Mouse (Mus musculus) neural tube, embryonic 15.5 days (tissue): Measurements from ENCODE around the gene Idua. TPM values are rescaled to one million over a fixed set of nuclear protein-coding genes. Genes with fewer than 3 reads are reported as not detected.

Source experiments
- ATAC-seq: fragments of 200-750 bp; cut with Nextera tagmentation; 2 replicates; pipeline ENCODE4 v1.8.0; 2017; ENCODE audit warnings: mild to moderate bottlenecking, moderate TSS enrichment, moderate library complexity; ENCODE audit not compliant: low FRiP score
- H3K27ac ChIP-seq: fragments of 300-500 bp; sonication (generic); replicated peaks from 2 replicates; pipeline ENCODE4 v1.5.1; 2015; ENCODE audit warnings: mild to moderate bottlenecking, inconsistent platforms
- H3K27me3 ChIP-seq: fragments of 300-500 bp; sonication (generic); replicated peaks from 2 replicates; pipeline ENCODE4 v1.6.1; 2015; ENCODE audit warnings: inconsistent platforms
- H3K36me3 ChIP-seq: fragments of 300-500 bp; sonication (generic); 2 replicates; pipeline ENCODE4 v1.6.1; 2015; ENCODE audit warnings: inconsistent platforms
- H3K4me1 ChIP-seq: fragments of 300-500 bp; sonication (generic); 2 replicates; pipeline ENCODE4 v1.6.1; 2015; ENCODE audit warnings: inconsistent platforms
- H3K4me2 ChIP-seq: fragments of 300-500 bp; sonication (generic); 2 replicates; pipeline ENCODE4 v1.6.1; 2015; ENCODE audit warnings: inconsistent platforms, mild to moderate bottlenecking, moderate library complexity
- H3K4me3 ChIP-seq: fragments of 300-500 bp; sonication (generic); replicated peaks from 2 replicates; pipeline ENCODE4 v1.5.1; 2015; ENCODE audit warnings: mild to moderate bottlenecking, inconsistent platforms
- H3K9ac ChIP-seq: fragments of 300-500 bp; sonication (generic); replicated peaks from 2 replicates; pipeline ENCODE4 v1.6.1; 2015; ENCODE audit warnings: mild to moderate bottlenecking, inconsistent platforms
- H3K9me3 ChIP-seq: fragments of 300-500 bp; sonication (generic); replicated peaks from 2 replicates; pipeline ENCODE4 v1.6.1; 2016; ENCODE audit warnings: inconsistent platforms
- WGBS: fragments of 180-500 bp; shearing (Covaris S2); methylation state at CpG from one replicate; pipeline ENCODE4 v1.1.7; 2015; ENCODE audit warnings: mixed read lengths; 5-methylcytosine and 5-hydroxymethylcytosine counted together
- polyA plus RNA-seq: library from polyadenylated mRNA; unstranded; fragments of >200 nt; fragmentation: Nextera tagmentation; extraction: Ambion mirVana; gene quantifications from 2 replicates; pipeline ENCODE4 v1.2.1, GENCODE M21; 2015

Idua gene
- polyA plus RNA-seq, 1 experiment from 2014 or later: 11.4 TPM

DNA sequence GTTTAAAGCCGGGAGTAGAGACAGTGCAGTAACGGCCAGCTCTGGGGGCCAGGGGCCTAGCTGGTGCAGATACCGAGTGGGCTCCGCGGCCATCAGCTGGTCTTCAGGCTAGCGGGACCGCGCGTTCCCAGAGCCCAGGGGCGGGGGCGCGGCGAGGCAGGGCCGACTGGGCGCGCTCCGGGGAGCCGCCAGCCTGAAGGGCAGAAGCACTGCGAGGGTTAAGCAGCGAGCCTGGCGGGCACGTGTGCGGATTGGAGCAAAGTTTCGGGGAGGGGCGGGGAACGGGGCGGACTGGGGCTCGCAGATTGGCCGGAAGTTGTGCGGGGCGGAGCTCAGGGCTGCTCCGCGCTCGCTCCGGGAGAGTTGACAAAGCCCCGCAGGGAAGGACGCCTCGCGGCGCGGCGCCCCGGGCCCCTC lies 33.7 kb downstream of the Idua start:
- Histone ChIP-seq H3K9ac (peak overlapping the region; percentile 47), H3K27me3 (peaks cover 18% of the 10 kb centered on the region), H3K27ac (no peak overlapping the region), H3K4me2 (peak overlapping the region; percentile 98), H3K4me1 (peaks cover 44% of the 10 kb centered on the region), H3K9me3 (no peaks in the 10 kb centered on the region), H3K4me3 (peak overlapping the region; percentile 69), H3K36me3 (no peaks in the 10 kb centered on the region)
- 1% methylated on average over 42 of the region's 43 CpGs for WGBS
- peak; percentile 93 for ATAC-seq

DNA sequence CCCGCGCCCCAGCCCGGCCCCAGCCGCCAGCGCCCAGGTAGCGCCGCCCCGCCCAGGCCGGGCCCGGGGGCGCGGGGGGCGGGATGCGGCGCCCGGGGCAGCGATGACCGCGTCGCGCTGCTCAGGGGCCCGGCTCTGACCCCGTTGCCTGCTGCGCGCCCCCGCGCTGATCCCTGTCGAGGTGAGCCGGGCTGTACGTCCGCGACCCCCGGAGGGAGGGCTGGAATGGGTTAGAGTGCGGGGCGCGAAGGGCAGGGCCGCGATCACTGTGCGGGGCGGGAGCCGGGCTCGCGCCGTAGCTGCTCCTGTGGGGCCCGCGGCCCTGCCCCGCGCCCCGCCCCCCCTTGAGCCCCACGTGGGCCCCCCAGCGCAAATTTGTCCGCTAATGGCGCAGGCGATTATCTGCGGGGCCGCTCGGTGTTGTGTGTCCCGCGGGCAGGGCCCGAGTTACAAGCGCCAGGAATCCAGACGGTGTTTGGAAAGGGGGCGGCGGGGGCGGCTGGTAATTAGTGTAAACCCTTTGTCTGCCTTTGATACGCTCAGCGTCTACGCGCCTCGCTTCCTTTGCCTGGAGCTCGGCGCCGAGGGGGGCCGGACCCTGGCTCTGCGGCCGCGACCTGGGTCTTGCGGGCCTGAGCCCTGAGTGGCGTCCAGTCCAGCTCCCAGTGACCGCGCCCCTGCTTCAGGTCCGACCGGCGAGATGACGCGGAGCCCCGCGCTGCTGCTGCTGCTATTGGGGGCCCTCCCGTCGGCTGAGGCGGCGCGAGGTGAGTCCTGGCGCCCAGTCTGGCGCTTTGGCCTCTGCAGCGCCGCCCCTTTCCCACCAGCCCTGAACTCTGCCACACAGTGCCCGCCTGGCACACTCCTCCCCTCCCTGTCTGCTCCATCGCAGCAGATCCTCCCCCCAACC lies 34.5 kb downstream of the Idua start:
- 1% methylated on average over 79 of the region's 99 CpGs for WGBS
- Histone ChIP-seq H3K9me3 (no peaks in the 10 kb centered on the region), H3K4me2 (peak overlapping the region; percentile 98), H3K4me1 (peaks cover 44% of the 10 kb centered on the region), H3K36me3 (no peaks in the 10 kb centered on the region), H3K27me3 (peaks cover 18% of the 10 kb centered on the region), H3K27ac (0 out of 2 replicates have a peak overlapping the region, but pooled peaks have one; percentile 18), H3K4me3 (peak overlapping the region; percentile 69), H3K9ac (peak overlapping the region; percentile 47)
- ATAC-seq: peak; percentile 43

DNA sequence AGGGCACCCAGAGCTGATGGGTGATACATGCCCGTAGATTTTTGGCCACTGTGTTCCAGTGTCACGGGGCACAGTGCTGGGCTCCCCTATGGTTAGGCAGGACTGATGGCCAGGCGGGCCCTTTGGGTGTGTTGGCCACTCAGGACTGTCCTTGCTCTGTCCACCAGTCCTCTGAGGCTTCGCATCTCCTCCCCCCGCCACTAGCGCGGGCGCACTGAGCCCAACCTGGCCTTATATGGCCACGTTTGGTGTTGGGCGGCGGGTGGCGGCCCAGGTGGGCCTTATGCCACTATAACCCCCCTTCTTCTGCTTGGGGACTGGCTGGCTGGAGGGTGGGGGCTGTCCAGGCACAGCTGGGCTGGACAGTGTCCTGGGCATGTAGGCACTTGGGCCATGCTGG lies 35.7 kb downstream of the Idua start:
- Histone ChIP-seq H3K4me1 (peaks cover 44% of the 10 kb centered on the region), H3K27ac (no peak overlapping the region), H3K4me2 (peak overlapping the region; percentile 98), H3K4me3 (0 out of 2 replicates have a peak overlapping the region, but pooled peaks have one; percentile 69), H3K9ac (no peak overlapping the region), H3K27me3 (peaks cover 18% of the 10 kb centered on the region), H3K9me3 (no peaks in the 10 kb centered on the region), H3K36me3 (no peaks in the 10 kb centered on the region)
- ATAC-seq: no peak
- 96% methylated on average over 12 of the region's 12 CpGs for WGBS

DNA sequence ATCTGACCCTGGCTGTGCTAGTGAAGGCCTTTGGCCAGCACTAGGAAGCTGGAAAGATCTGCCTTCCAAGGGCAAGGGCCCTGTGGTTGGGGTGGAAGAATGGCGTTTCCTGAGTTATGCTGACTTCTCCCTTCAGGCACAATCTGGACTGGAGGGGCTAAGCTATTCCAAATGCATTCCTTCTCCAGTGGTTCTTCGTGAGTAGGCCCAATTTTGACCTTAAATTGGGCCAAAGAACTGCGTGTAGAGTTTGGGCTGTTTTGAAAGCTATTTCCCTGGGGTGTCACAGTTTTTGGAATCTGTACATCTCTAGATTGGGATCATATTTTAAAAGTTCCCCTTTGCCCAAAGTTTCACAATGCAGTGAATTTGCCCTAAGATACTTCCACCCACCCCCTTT lies 36.4 kb downstream of the Idua start:
- no peak for ATAC-seq
- 86% methylated on average over 3 of the region's 3 CpGs for WGBS
- Histone ChIP-seq H3K9ac (no peak overlapping the region), H3K4me2 (peak overlapping the region; percentile 11; the same call in 1 of the 2 replicates), H3K4me1 (peaks cover 44% of the 10 kb centered on the region), H3K9me3 (no peaks in the 10 kb centered on the region), H3K36me3 (no peaks in the 10 kb centered on the region), H3K27me3 (peaks cover 18% of the 10 kb centered on the region), H3K4me3 (no peak overlapping the region), H3K27ac (peak overlapping the region; percentile 72; the same call in 1 of the 2 replicates)

DNA sequence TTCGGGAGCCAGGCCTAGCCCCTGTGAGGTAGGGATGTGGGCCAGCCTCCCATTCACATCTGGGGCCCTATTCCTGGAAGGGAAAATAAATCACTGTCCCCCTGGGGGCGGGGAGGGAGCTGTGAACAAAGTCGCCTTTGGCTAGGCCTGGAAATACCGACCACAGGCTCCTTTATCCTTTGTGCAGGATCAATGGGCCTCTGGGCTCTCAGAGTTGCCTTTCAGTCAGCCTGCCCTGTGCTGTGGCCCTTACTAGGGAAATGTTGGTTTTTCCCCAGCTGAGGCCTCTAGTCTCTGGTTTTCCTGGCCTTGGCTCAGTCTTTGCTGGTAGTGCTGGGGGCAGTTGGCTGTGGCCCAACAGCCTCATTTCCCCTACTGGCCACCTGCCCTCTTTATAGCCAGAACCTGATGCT lies 37.2 kb downstream of the Idua start:
- Histone ChIP-seq H3K9me3 (no peaks in the 10 kb centered on the region), H3K27me3 (peaks cover 18% of the 10 kb centered on the region), H3K4me3 (no peak overlapping the region), H3K4me1 (peaks cover 44% of the 10 kb centered on the region), H3K27ac (peak overlapping the region; percentile 73), H3K4me2 (no peak overlapping the region), H3K36me3 (no peaks in the 10 kb centered on the region), H3K9ac (no peak overlapping the region)
- 23% methylated on average over 4 of the region's 4 CpGs for WGBS
- peak; percentile 18 for ATAC-seq

DNA sequence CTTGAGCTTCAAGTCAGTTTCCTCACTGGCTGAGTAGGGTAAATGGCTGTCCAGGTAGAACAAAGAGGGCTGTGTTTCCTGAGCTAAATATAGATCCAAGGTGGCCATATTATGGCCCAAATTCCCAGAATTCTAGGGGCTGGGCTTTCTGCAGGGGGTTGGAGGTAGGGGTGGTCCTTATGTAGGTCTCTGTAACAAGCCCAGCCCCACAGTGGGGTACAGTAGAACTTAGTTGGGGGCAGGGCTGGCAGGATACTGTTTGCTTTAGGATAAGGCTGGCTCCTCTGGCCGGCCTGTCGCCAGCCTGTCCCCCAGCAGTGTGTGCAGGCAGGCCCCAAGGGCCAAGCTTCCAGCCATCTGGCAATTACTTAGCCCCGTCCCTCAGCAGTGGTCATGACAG lies 40.2 kb downstream of the Idua start:
- Histone ChIP-seq H3K27ac (no peak overlapping the region), H3K4me2 (no peak overlapping the region), H3K9me3 (no peaks in the 10 kb centered on the region), H3K9ac (no peak overlapping the region), H3K27me3 (no peaks in the 10 kb centered on the region; the same call in 1 of the 2 replicates), H3K36me3 (no peaks in the 10 kb centered on the region), H3K4me1 (peaks cover 27% of the 10 kb centered on the region), H3K4me3 (no peak overlapping the region)
- no peak for ATAC-seq
- WGBS: 68% methylated on average over 3 of the region's 3 CpGs

DNA sequence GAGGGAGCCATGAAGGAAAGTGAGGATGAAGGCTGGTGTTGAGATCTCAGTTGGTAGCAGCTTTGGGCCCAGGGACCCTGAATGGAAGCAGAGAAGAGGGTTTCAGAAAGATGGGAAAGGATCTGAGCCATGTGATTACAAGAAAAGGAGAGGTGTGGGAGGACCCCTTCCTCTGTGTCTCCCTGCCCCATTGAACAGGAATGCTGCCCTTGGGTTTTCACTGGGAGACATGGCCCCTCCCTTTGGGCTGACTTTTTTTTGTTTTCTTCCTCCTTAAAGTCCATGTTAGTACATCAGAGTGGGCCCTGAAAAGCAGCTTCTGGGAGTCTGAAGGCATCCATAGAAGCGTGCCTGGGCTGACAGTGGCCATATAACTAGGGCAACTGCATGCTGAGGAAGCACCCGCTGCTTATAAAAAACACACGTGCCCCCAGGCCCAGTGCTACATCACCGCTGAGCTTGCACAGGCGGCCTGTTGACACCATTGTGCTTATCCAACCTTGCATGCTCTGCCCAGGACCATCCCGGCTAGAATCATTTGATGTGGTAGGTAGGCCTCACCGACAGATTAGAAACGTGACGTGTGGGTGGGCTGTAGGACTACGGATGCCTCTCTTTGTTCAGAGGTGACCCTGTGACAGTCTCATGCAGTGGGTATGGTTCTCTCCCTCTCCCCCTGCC lies 41.4 kb downstream of the Idua start:
- Histone ChIP-seq H3K9ac (no peak overlapping the region), H3K36me3 (no peaks in the 10 kb centered on the region), H3K9me3 (no peaks in the 10 kb centered on the region), H3K4me2 (no peak overlapping the region), H3K4me1 (peaks cover 17% of the 10 kb centered on the region), H3K27ac (no peak overlapping the region), H3K4me3 (no peak overlapping the region), H3K27me3 (no peaks in the 10 kb centered on the region)
- ATAC-seq: no peak
- 69% methylated on average over 10 of the region's 10 CpGs for WGBS

DNA sequence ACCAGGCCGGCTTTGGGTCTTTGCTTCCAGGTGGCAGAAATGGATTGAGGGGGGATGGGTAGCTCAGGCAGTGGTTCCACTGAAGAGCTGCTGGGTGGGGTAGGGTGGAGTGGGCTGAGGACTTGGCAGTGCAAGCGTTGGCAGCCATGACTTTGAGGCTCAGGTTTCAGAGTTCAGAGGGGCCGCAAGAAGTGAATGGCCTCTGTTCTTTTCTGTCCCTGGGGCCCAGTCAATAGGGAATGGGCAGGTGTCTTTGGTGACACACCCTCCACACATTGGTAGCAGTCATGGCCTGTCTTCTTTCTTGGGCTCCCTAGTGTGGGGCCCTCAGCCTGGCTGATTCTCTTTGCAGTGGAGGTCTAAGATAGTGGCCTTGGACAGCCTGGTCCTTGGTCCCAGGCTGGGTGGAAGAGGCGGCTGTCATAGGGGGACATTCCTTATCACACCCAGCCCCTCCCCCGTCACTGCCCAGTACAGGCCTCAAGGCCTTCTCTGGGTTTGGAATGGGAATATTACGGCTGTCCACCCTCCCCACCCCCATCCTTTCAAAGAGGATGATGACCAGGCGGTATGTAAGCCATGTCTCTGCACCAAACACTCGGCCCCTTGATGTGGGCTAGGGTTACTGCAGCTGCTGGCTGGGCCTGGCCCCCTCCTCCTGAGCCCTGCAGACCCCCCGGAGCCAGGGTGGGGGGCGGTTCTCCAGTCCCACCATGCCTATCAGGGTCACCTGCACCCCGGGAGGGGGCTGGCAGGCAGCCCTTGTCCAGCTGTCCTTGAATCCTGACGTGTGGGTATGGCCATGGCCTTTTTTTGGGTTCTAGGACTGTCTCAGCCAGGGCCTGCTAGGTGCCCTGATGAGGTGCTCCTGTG lies 43.9 kb downstream of the Idua start:
- Histone ChIP-seq H3K9ac (no peak overlapping the region), H3K9me3 (no peaks in the 10 kb centered on the region), H3K27ac (no peak overlapping the region), H3K4me2 (no peak overlapping the region), H3K36me3 (no peaks in the 10 kb centered on the region), H3K27me3 (no peaks in the 10 kb centered on the region), H3K4me1 (no peaks in the 10 kb centered on the region), H3K4me3 (no peak overlapping the region)
- WGBS: 80% methylated on average over 12 of the region's 12 CpGs
- no peak for ATAC-seq

DNA sequence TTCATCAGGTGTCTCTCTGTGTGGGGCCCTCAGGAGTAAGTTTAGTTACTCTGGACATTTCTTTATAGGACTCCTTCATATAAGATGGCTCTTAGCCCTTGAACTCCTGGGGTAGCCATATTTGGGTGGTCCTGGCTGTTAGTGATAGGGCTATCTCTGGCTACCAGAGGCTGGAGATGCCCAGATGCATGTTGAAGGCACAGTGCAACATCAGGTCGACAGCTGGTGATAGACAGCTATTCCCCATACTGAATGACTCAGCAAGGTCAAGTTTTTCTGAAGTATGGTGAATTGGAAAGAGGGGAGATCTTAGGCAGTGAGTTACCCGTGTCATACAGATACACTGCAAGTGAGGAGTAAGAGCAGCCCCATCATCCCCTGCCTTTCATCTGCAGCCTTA lies 47.6 kb downstream of the Idua start:
- no peak for ATAC-seq
- H3K4me3 ChIP-seq: no peak overlapping the region
- H3K4me2 ChIP-seq: no peak overlapping the region
- no peaks in the 10 kb centered on the region for H3K4me1 ChIP-seq
- no peak overlapping the region for H3K9ac ChIP-seq
- no peak overlapping the region for H3K27ac ChIP-seq
- H3K9me3 ChIP-seq: no peaks in the 10 kb centered on the region
- 85% methylated on average over 2 of the region's 2 CpGs for WGBS
- no peaks in the 10 kb centered on the region for H3K27me3 ChIP-seq
- no peaks in the 10 kb centered on the region for H3K36me3 ChIP-seq

DNA sequence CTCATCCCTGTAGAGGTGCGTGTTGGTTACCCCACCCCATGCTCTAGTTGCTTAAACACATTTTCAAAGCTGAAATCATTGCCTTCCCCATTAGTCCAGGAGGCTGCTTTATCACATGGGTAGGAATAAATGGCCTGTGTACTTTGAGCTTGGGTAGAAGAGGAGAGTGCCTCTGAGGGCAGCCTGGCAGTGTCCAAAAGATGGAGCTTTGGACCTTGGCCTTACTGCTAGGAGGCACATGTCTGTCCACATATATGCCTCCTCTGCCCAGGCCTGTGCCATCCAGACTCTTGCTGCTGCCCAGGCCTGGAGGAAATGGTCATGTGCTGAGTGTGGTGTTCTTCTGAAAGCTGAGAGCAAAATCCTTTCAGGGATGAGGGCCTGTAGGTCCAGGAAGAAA lies 48.3 kb downstream of the Idua start:
- no peak for ATAC-seq
- Histone ChIP-seq H3K9me3 (no peaks in the 10 kb centered on the region), H3K36me3 (no peaks in the 10 kb centered on the region), H3K4me1 (no peaks in the 10 kb centered on the region), H3K4me2 (no peak overlapping the region), H3K4me3 (no peak overlapping the region), H3K9ac (no peak overlapping the region), H3K27me3 (no peaks in the 10 kb centered on the region), H3K27ac (no peak overlapping the region)
- WGBS: 90% methylated on average over 1 of the region's 1 CpGs

DNA sequence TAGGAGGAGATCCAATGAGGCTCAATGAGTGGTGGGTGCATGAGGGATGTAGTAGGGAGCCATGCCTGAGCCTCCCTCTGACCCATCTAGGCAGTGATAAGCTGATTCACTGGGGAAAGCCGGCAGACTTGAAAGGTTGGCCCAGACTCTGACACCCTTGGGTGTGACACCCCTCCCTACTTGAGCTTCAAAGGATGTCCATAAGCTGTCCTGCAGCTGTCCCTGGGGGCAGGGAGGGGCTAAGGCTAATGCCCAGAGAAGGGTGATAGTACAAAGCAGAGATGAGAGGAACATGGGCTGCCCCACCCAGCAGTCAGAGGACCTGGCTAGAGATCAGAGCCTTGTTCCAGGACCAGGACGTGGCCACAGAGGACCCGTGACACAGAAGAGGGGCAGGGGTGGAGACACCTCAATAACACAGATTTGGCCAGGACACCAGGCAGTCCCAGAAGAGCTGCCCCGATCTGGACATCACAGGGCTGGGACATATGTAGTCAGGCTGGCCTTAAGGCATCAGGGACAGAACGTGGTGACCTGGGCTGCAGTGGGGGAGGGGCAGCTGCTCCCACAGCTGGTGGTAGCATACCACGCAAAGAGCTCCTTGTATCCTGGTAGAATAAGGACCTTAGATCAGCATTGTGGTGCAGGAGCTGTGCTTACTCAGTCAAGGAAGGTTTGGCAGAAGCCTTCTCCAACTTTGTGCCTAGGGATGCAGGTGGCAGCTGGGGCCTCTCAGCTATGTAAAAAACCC lies 49.0 kb downstream of the Idua start:
- ATAC-seq: no peak
- no peaks in the 10 kb centered on the region for H3K27me3 ChIP-seq
- no peak overlapping the region for H3K9ac ChIP-seq
- H3K9me3 ChIP-seq: no peaks in the 10 kb centered on the region
- WGBS: 61% methylated on average over 6 of the region's 6 CpGs
- H3K4me2 ChIP-seq: no peak overlapping the region
- H3K36me3 ChIP-seq: no peaks in the 10 kb centered on the region
- H3K4me3 ChIP-seq: no peak overlapping the region
- 0 out of 2 replicates have a peak, but pooled peaks cover 3% of the 10 kb centered on the region for H3K4me1 ChIP-seq
- H3K27ac ChIP-seq: no peak overlapping the region
